Mouse (Mus musculus): ENCODE data around the gene Megf8.

GRCm38 (mm10) chr7:25289925-25290324, 27.0 kb upstream of the Megf8 start:
- TF ChIP-seq CTCF (IDR thresholded peaks at IDR 0.05; ENCODE audit: insufficient read depth, low read depth, low read length) (no peak), POLR2A (IDR thresholded peaks at IDR 0.05; ENCODE audit: insufficient read depth, low read depth, low read length) (no peak)

Measured in olfactory bulb, adult 2 months (tissue).